Mouse (Mus musculus): ENCODE results near the gene Shq1. TPM values are rescaled to one million over a fixed set of nuclear protein-coding genes. Genes with fewer than 3 reads are reported as not detected.

The Shq1 gene
- polyA plus RNA-seq, 1 experiment = 3.6 TPM

- WGBS = 92% methylated on average over 8 of the region's 8 CpGs
- Histone ChIP-seq H3K4me1 (ENCODE audit: control insufficient read depth, insufficient read depth, low read length) (no peaks in the 10 kb centered on the region), H3K27me3 (ENCODE audit: control insufficient read depth, insufficient read depth, low read length) (no peaks in the 10 kb centered on the region)
Measured at GRCm38 (mm10) chr6:100667644-100668043, 3.3 kb downstream of the Shq1 start.

GRCm38 (mm10) chr6:100662224-100662623 lies 8.7 kb downstream of the Shq1 start:
- H3K4me1 ChIP-seq (ENCODE audit: control insufficient read depth, insufficient read depth, low read length) = no peaks in the 10 kb centered on the region; the same call in 1 of the 2 replicates
- no peak overlapping the region for H3K4me3 ChIP-seq (replicated peaks; ENCODE audit: insufficient read depth, low read depth, low read length)
- 74% methylated on average over 6 of the region's 6 CpGs for WGBS
- no peaks in the 10 kb centered on the region for H3K27me3 ChIP-seq (ENCODE audit: control insufficient read depth, insufficient read depth, low read length)
- no peak for DNase-seq
- TF ChIP-seq CTCF (IDR thresholded peaks at IDR 0.05; ENCODE audit: borderline replicate concordance, insufficient read depth, low read depth, low read length) = no peak
- no peak for TF ChIP-seq POLR2A (IDR thresholded peaks at IDR 0.05; ENCODE audit: borderline replicate concordance, insufficient read depth, low read length)
- H3K27ac ChIP-seq (ENCODE audit: insufficient read depth, low read length) = no peak overlapping the region

More at GRCm38 (mm10) chr6:100667644-100668043, 3.3 kb downstream of the Shq1 start:
- no peak overlapping the region for H3K4me3 ChIP-seq (replicated peaks; ENCODE audit: insufficient read depth, low read depth, low read length)
- no peak for DNase-seq
- H3K27ac ChIP-seq (ENCODE audit: insufficient read depth, low read length) = no peak overlapping the region
- TF ChIP-seq POLR2A (IDR thresholded peaks at IDR 0.05; ENCODE audit: borderline replicate concordance, insufficient read depth, low read length) (no peak), CTCF (IDR thresholded peaks at IDR 0.05; ENCODE audit: borderline replicate concordance, insufficient read depth, low read depth, low read length) (no peak)

- H3K27ac ChIP-seq (ENCODE audit: insufficient read depth, low read length) = no peak overlapping the region
- no peaks in the 10 kb centered on the region for H3K27me3 ChIP-seq (ENCODE audit: control insufficient read depth, insufficient read depth, low read length)
- peak; percentile 69 to 80 for DNase-seq
- no peak overlapping the region for H3K4me3 ChIP-seq (replicated peaks; ENCODE audit: insufficient read depth, low read depth, low read length)
- WGBS = 7% methylated on average over 5 of the region's 5 CpGs
- TF ChIP-seq POLR2A (IDR thresholded peaks at IDR 0.05; ENCODE audit: borderline replicate concordance, insufficient read depth, low read length) (no peak), CTCF (IDR thresholded peaks at IDR 0.05; ENCODE audit: borderline replicate concordance, insufficient read depth, low read depth, low read length) (no peak)
- H3K4me1 ChIP-seq (ENCODE audit: control insufficient read depth, insufficient read depth, low read length) = no peaks in the 10 kb centered on the region; the same call in 1 of the 2 replicates
Measured at GRCm38 (mm10) chr6:100660395-100660794, 10.6 kb downstream of the Shq1 start.

DNA sequence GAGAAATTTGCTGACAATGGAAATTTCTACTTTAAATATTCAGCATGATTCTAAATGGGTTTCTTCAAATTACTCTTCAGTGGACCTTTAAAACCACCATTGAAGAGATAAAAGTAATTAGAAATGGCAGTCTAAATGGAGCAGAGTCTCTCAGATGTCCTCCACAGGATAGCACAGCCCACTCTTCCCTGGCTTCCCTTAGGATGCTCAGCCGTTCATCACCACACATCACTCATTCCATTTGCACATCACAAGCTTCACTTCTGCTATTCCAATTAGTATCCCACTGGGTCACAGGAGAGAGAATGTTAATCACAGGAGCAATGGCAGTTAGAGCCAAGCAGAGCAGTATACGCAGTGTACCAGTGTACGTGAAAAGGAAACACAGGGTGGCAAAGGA lies 18.4 kb downstream of the Shq1 start:
- 64% methylated on average over 3 of the region's 3 CpGs for WGBS
- Histone ChIP-seq H3K4me3 (replicated peaks; ENCODE audit: insufficient read depth, low read depth, low read length) (no peak overlapping the region), H3K27me3 (ENCODE audit: control insufficient read depth, insufficient read depth, low read length) (no peaks in the 10 kb centered on the region), H3K27ac (ENCODE audit: insufficient read depth, low read length) (no peak overlapping the region), H3K4me1 (ENCODE audit: control insufficient read depth, insufficient read depth, low read length) (no peaks in the 10 kb centered on the region)
- DNase-seq = no peak
- TF ChIP-seq POLR2A (IDR thresholded peaks at IDR 0.05; ENCODE audit: borderline replicate concordance, insufficient read depth, low read length) (no peak), CTCF (IDR thresholded peaks at IDR 0.05; ENCODE audit: borderline replicate concordance, insufficient read depth, low read depth, low read length) (no peak)

- Histone ChIP-seq H3K4me3 (replicated peaks; ENCODE audit: insufficient read depth, low read depth, low read length) (no peak overlapping the region), H3K4me1 (ENCODE audit: control insufficient read depth, insufficient read depth, low read length) (peaks cover 3% of the 10 kb centered on the region), H3K27ac (ENCODE audit: insufficient read depth, low read length) (no peak overlapping the region), H3K27me3 (ENCODE audit: control insufficient read depth, insufficient read depth, low read length) (no peaks in the 10 kb centered on the region)
- 82% methylated on average over 5 of the region's 5 CpGs for WGBS
- TF ChIP-seq POLR2A (IDR thresholded peaks at IDR 0.05; ENCODE audit: borderline replicate concordance, insufficient read depth, low read length) (no peak), CTCF (IDR thresholded peaks at IDR 0.05; ENCODE audit: borderline replicate concordance, insufficient read depth, low read depth, low read length) (no peak)
- no peak for DNase-seq
Measured at GRCm38 (mm10) chr6:100647196-100647595, 23.8 kb downstream of the Shq1 start.

DNA sequence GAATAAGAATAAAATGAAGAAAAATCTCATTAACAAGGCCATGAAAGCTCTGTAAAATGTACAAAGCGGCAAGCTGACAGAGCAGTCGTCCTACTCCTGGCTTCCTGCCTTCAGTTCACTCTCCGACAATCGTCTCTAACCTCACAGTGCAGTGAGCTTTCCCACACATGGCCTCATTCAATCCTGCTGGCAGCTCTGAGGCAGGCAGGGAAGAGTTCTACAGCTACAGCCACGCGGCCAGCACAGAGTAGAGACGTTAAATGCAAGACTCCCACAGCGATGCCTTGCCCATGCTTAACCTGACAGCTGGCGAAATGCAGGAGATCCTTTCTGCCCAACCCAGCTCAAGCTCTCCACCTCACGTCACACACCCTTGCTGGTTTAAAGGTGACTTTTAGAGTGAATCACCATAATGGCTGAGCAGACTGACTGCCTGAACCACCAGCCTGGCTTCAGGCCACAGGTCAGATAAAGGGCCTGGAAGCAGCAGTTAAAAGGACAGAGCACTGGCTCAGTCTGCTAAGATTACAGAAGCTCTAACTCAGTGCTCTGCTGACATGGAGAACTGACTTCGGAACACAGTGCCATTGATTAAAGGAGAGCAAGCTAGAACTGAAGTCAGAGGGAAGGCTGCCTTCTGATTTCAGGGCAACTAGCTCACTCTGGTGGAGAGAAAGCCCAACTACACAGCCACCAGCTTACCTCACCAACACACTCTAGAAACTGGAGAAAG lies 25.3 kb downstream of the Shq1 start:
- peaks cover 3% of the 10 kb centered on the region for H3K4me1 ChIP-seq (ENCODE audit: control insufficient read depth, insufficient read depth, low read length)
- 26% methylated on average over 11 of the region's 11 CpGs for WGBS
- H3K4me3 ChIP-seq (replicated peaks; ENCODE audit: insufficient read depth, low read depth, low read length) = no peak overlapping the region
- TF ChIP-seq POLR2A (IDR thresholded peaks at IDR 0.05; ENCODE audit: borderline replicate concordance, insufficient read depth, low read length) = no peak
- peak; percentile 76 for TF ChIP-seq CTCF (IDR thresholded peaks at IDR 0.05; ENCODE audit: borderline replicate concordance, insufficient read depth, low read depth, low read length)
- H3K27me3 ChIP-seq (ENCODE audit: control insufficient read depth, insufficient read depth, low read length) = no peaks in the 10 kb centered on the region
- DNase-seq = peak; percentile 35 to 41
- no peak overlapping the region for H3K27ac ChIP-seq (ENCODE audit: insufficient read depth, low read length)

DNA sequence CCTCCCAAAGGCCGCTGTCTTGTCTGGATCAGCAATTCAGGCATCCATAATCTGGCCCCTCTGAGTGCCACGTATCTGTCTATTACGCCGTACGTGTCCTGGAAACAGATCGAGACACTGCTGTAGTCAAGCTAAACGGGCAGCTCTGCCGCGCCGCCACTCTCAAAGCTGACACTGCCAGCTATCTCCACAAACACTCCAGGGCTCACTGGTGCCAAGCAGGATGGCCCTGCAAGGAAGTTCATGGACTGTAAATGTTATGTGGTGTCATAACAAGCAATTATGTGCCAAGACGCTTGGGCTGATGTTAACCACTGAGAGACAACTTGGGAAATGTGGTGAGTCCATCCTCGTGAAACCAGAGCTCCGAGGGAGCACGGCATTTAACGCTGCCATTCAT lies 26.3 kb downstream of the Shq1 start:
- TF ChIP-seq CTCF (IDR thresholded peaks at IDR 0.05; ENCODE audit: borderline replicate concordance, insufficient read depth, low read depth, low read length) (no peak), POLR2A (IDR thresholded peaks at IDR 0.05; ENCODE audit: borderline replicate concordance, insufficient read depth, low read length) (no peak)
- WGBS = 58% methylated on average over 15 of the region's 15 CpGs
- no peak overlapping the region for H3K27ac ChIP-seq (ENCODE audit: insufficient read depth, low read length)
- no peaks in the 10 kb centered on the region for H3K27me3 ChIP-seq (ENCODE audit: control insufficient read depth, insufficient read depth, low read length)
- no peak for DNase-seq
- H3K4me1 ChIP-seq (ENCODE audit: control insufficient read depth, insufficient read depth, low read length) = peaks cover 3% of the 10 kb centered on the region
- no peak overlapping the region for H3K4me3 ChIP-seq (replicated peaks; ENCODE audit: insufficient read depth, low read depth, low read length)

- Histone ChIP-seq H3K4me3 (replicated peaks; ENCODE audit: insufficient read depth, low read depth, low read length) (no peak overlapping the region), H3K27me3 (ENCODE audit: control insufficient read depth, insufficient read depth, low read length) (no peaks in the 10 kb centered on the region), H3K4me1 (ENCODE audit: control insufficient read depth, insufficient read depth, low read length) (peaks cover 3% of the 10 kb centered on the region), H3K27ac (ENCODE audit: insufficient read depth, low read length) (no peak overlapping the region)
- 92% methylated on average over 2 of the region's 2 CpGs for WGBS
- DNase-seq = no peak
- TF ChIP-seq POLR2A (IDR thresholded peaks at IDR 0.05; ENCODE audit: borderline replicate concordance, insufficient read depth, low read length) (no peak), CTCF (IDR thresholded peaks at IDR 0.05; ENCODE audit: borderline replicate concordance, insufficient read depth, low read depth, low read length) (no peak)
Measured at GRCm38 (mm10) chr6:100642786-100643185, 28.2 kb downstream of the Shq1 start.
